Mouse (Mus musculus) R1 (cell line): Measurements from ENCODE around the gene Tmem182.

Experiments
- DNase-seq: peaks from one replicate; pipeline ENCODE4 v3.0.0-alpha.2; 2018; ENCODE audit warnings: low read depth, low spot score

Gene Tmem182

DNA sequence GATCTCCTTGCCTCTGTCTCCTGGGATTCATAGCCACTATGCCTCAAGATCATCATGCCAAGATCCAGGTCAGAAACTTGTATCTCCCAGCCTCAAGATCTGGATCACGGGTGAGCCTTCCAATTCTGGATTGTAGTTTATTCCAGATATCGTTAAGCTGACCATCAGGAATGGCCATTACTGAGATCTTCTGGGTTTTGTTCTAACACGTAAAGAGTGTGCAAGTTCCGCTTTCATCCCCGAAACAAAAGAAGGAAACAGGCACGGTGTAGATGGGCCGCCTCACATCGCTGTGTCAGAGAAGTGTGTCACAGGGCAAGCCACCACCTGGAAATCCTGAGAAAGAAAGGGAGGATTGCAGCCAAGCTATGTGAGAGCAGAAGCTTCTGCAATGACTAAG lies 6.3 kb upstream of the Tmem182 start:
- DNase-seq = no peak

DNA sequence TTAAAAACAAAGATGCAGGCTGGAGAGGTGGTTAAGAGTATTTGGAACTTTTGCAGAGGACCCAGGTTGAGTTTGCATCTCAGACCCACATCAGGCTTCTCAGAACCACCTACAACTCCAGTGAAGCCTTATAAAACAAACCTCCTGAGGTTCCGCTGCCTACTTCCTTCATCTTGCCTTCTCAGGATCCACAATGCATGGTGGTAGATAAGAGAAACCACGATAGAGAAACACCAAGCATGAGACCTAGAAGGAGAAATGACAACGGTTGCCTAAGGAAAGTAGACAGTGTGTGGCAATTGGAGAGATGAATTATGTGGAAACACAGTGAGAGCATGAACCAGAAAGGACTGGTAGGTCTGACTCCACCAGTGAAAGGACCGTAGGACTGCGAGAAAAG lies 4.5 kb upstream of the Tmem182 start:
- no peak for DNase-seq

DNA sequence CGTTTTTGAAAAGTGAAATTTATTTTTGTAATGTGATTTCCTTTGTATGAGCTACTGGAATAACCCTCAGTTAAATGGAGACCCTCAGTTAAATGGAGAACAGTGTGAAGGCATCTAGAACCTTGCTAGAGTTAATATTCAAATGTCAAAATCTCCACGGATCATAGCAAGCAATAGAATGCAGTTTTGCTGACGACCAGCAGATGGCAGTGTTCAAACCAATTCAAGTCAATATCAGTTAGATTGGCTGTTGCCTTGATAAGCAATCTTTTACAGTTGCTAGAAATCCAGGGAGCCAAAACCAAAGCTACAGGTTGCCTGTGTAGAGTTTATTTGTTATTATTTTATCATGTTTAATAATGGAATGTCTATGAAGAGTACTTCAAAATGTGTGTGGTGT lies 2.6 kb upstream of the Tmem182 start:
- peak; percentile 47 for DNase-seq

GRCm38 (mm10) chr1:40804118-40804517 lies 1.3 kb upstream of the Tmem182 start:
- DNase-seq = no peak

DNA sequence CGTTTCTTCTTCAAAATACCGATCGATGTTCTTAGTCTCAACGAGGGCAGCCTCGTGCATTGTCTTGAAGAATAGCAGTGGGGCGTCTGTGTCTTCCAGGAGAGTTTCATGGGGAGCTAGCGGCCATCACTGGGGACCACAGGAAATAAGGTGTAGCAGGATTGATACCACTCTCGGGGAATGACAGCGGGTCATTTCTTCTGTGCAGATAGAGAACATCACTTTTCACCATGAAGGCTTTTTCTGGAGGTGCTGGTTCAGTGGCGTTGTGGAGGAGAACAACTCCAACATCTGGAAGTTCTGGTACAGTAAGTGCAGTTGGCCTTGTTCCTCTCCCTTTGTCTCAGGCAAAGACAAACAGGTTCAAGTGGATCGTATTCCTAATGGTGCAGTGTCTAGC lies 490 bp downstream of the Tmem182 start:
- DNase-seq = no peak

GRCm38 (mm10) chr1:40808643-40809042 lies 3.2 kb downstream of the Tmem182 start:
- no peak for DNase-seq

GRCm38 (mm10) chr1:40815071-40815845 lies 9.9 kb downstream of the Tmem182 start:
- peak; percentile 12 for DNase-seq

- no peak for DNase-seq
Measured at GRCm38 (mm10) chr1:40824517-40824916, 19.1 kb downstream of the Tmem182 start.

DNA sequence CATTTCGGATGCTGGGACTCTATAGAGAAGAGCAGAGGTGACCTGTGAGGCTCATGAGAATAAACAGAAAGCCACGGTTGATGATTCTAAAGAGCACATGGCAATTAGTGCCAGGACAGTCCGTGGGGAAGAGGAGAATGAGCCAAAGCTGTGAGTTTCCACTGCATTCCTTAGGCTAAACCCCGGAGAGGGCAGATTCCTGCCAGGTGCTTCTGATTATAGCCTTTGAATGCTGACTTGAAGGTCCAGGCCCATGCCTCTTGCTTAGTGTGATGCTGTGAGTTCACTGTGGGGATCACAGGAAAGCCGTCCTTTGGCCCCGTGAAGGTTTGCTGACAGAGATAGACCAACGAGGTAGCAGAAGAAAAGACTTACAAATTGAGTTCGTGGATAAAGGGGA lies 19.5 kb downstream of the Tmem182 start:
- no peak for DNase-seq

GRCm38 (mm10) chr1:40825826-40826225 lies 20.4 kb downstream of the Tmem182 start:
- no peak for DNase-seq

GRCm38 (mm10) chr1:40829213-40829914 lies 24.0 kb downstream of the Tmem182 start:
- DNase-seq = no peak

- no peak for DNase-seq
Measured at GRCm38 (mm10) chr1:40830712-40831507, 25.5 kb downstream of the Tmem182 start.

DNA sequence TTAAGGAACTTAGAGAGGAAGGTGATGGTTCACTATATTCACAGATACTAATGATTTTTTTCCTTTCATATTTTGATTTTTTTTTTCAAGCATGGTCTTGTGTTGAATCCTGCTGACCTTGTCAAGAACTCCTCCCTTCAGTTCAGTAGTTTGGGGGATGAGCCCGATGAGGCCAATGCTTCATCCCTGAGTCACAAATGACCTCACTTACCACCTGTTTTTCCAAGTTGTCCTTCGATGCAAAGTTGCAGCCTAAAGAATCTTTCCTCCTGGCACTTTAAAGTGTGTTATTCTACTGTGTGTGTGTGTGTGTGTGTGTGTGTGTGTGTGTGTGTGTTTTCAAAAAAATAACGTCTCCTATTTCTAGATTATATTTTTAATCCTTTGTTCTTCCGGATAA lies 30.1 kb downstream of the Tmem182 start:
- no peak for DNase-seq

GRCm38 (mm10) chr1:40840605-40841004 lies 35.2 kb downstream of the Tmem182 start:
- DNase-seq = no peak

DNA sequence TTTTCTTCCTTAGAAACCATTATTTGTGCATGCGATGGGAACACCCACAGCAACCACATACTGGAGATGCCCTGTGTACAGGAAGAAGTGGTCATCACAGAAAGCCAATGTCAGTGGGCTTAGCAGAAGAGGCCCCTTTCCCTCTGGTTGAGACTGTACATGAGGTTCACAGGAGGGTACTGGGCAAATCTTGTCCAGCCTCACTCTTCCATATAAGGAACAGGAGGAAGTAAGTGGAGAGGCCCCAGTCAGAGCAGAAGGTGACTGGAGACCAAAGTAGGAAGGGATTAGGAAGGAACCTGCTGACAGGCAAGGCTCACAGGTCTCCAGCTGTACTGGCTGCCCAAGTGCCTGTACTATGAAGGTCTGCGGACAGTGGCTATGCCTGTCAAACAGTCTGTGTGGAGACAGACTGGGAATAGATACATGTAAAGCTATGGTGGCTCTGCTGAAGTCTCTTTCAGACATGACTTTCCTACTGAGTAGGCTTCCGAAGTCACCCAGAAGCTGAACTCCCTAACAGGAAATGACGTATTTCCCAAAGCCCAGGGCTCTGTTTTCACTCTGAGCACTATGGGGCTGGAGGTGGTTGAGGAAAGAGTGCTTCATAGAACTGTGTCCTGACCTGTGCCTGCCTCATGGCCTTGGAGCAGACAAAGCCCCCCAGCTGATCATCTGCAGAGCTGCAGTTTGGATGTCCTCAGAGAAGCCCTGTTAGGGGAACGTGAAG lies 35.8 kb downstream of the Tmem182 start:
- no peak for DNase-seq

GRCm38 (mm10) chr1:40844616-40845015 lies 39.2 kb downstream of the Tmem182 start:
- peak; percentile 43 for DNase-seq

- DNase-seq = no peak
Measured at GRCm38 (mm10) chr1:40847196-40847938, 42.0 kb downstream of the Tmem182 start.

GRCm38 (mm10) chr1:40851286-40851685 lies 45.9 kb downstream of the Tmem182 start:
- DNase-seq = no peak

GRCm38 (mm10) chr1:40855268-40855667 lies 49.9 kb downstream of the Tmem182 start:
- DNase-seq = no peak

GRCm38 (mm10) chr1:40856846-40857636 lies 51.6 kb downstream of the Tmem182 start:
- no peak for DNase-seq
